Mouse (Mus musculus): ENCODE data around the gene Jarid2. TPM values are rescaled to one million over a fixed set of nuclear protein-coding genes. Genes with fewer than 3 reads are reported as not detected.

The Jarid2 gene
- total RNA-seq, 1 experiment, result 190 TPM

DNA sequence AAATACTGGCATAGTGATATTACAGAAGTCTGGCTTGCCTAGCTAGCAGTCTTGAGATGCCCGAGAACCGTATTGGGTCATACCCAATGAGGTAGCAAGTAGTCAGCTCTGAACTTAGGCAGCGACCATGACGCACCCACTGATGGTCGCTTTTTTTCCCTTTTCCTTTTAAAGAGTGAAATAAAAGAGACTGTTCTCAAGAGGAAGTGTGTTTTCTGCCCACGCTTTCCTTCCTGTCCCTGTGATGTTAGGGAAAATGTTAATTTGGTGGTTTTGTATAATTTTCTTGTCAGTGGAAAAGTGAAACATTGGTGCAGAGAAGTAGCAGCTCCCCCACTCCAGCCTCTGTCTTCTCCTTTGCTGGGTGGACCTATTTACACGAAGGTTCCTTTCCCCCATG is 70.8 kb downstream of the Jarid2 start:
- Histone ChIP-seq H3K9me3 (ENCODE audit: control insufficient read depth, insufficient read depth, low read depth, low read length) (no peaks in the 10 kb centered on the region), H3K36me3 (ENCODE audit: control insufficient read depth, insufficient read depth, low read length, poor library complexity, severe bottlenecking) (peaks cover 2% of the 10 kb centered on the region; the same call in 1 of the 2 replicates), H3K4me3 (ENCODE audit: insufficient read depth in 1 of 2, low read depth in 1 of 2, low read length in 2 of 2, poor library complexity in 1 of 2, severe bottlenecking in 1 of 2) (no peak overlapping the region; a peak in 1 of 4 replicates), H3K27ac (ENCODE audit: insufficient read depth, low read depth, low read length, poor library complexity, severe bottlenecking) (no peak overlapping the region), H3K9ac (ENCODE audit: insufficient read depth, low read depth, low read length, poor library complexity, severe bottlenecking) (no peak overlapping the region), H3K4me1 (ENCODE audit: control insufficient read depth in 2 of 2, insufficient read depth in 2 of 2, low read length in 2 of 2, poor library complexity in 1 of 2) (peaks cover under 1 to 4% of the 10 kb centered on the region in 2 experiments; a peak in 2 of 4 replicates)
- TF ChIP-seq HCFC1 (IDR thresholded peaks at IDR 0.05; ENCODE audit: borderline replicate concordance, insufficient read depth, low read length) (no peak), ZNF384 (IDR thresholded peaks at IDR 0.05; ENCODE audit: low read depth, low read length) (no peak), ZC3H11A (IDR thresholded peaks at IDR 0.05; ENCODE audit: borderline replicate concordance, low read depth, low read length) (no peak), MAFK (IDR thresholded peaks at IDR 0.05; ENCODE audit: insufficient read depth, low read depth, low read length) (no peak), CHD2 (IDR thresholded peaks at IDR 0.05; ENCODE audit: low read depth, low read length) (no peak)
- in situ Hi-C loops (cut with MboI; ENCODE audit: low sequenced_read_pairs in 2 of 2, unreplicated experiment in 2 of 2), result no loop called here
- no peak for DNase-seq (ENCODE audit: low read depth, low spot score)

DNA sequence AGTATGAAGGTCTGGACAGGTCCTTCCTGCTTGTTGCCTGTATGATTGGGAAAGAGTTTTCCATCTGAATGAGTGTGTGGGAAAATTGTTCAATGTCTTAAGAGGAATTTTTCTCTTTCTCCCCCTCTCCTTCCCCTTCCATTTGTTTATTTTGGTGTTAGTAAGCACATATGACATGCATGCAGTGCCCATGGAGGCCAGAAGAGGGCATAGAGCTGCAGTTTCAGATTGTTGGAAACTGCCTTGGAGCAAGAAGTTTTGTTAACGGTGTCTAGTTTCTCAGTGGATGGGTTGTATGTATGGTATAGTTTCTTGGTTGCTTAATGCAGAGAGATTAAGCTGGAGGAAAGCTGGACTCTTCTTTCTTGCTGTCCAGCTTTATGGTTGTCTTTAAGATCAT is 75.6 kb downstream of the Jarid2 start:
- no peak overlapping the region for H3K27ac ChIP-seq (ENCODE audit: insufficient read depth, low read depth, low read length, poor library complexity, severe bottlenecking)
- TF ChIP-seq ZNF384 (IDR thresholded peaks at IDR 0.05; ENCODE audit: low read depth, low read length) (no peak), CHD2 (IDR thresholded peaks at IDR 0.05; ENCODE audit: low read depth, low read length) (no peak), MAFK (IDR thresholded peaks at IDR 0.05; ENCODE audit: insufficient read depth, low read depth, low read length) (no peak), ZC3H11A (IDR thresholded peaks at IDR 0.05; ENCODE audit: borderline replicate concordance, low read depth, low read length) (no peak), HCFC1 (IDR thresholded peaks at IDR 0.05; ENCODE audit: borderline replicate concordance, insufficient read depth, low read length) (no peak)
- DNase-seq (ENCODE audit: low read depth, low spot score), result peak; percentile 26
- in situ Hi-C loops (cut with MboI; ENCODE audit: low sequenced_read_pairs in 2 of 2, unreplicated experiment in 2 of 2), result no loop called here
- peaks cover 3 to 9% of the 10 kb centered on the region in 2 experiments; a peak in 3 of 4 replicates for H3K4me1 ChIP-seq (ENCODE audit: control insufficient read depth in 2 of 2, insufficient read depth in 2 of 2, low read length in 2 of 2, poor library complexity in 1 of 2)
- H3K9ac ChIP-seq (ENCODE audit: insufficient read depth, low read depth, low read length, poor library complexity, severe bottlenecking), result no peak overlapping the region
- no peaks in the 10 kb centered on the region for H3K9me3 ChIP-seq (ENCODE audit: control insufficient read depth, insufficient read depth, low read depth, low read length)
- H3K4me3 ChIP-seq (ENCODE audit: insufficient read depth in 1 of 2, low read depth in 1 of 2, low read length in 2 of 2, poor library complexity in 1 of 2, severe bottlenecking in 1 of 2), result no peak overlapping the region
- H3K36me3 ChIP-seq (ENCODE audit: control insufficient read depth, insufficient read depth, low read length, poor library complexity, severe bottlenecking), result peaks cover 4% of the 10 kb centered on the region; the same call in 1 of the 2 replicates

DNA sequence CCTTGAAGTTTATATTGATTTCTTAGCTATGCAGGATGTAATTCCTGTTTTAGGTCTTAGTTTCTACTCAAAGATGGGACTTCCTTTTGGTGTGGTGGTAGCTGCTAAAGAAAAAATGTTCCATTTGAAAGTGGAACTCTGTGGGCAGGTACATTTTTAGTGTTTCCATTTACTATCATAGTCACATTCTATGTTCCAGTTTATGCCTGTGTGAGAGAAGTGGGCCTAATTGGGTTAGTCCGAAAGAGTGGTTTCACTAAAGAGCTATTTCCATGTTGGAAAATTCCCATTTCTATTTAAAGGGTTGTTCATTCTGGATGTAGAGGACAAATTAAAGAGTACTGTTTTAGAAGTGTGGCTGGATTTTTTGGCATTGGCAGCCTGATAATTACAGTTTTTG is 79.0 kb downstream of the Jarid2 start:
- Histone ChIP-seq H3K4me3 (ENCODE audit: insufficient read depth in 1 of 2, low read depth in 1 of 2, low read length in 2 of 2, poor library complexity in 1 of 2, severe bottlenecking in 1 of 2) (no peak overlapping the region), H3K9me3 (ENCODE audit: control insufficient read depth, insufficient read depth, low read depth, low read length) (no peaks in the 10 kb centered on the region), H3K36me3 (ENCODE audit: control insufficient read depth, insufficient read depth, low read length, poor library complexity, severe bottlenecking) (0 out of 2 replicates have a peak, but pooled peaks cover 4% of the 10 kb centered on the region), H3K4me1 (ENCODE audit: control insufficient read depth in 2 of 2, insufficient read depth in 2 of 2, low read length in 2 of 2, poor library complexity in 1 of 2) (peaks cover 10 to 11% of the 10 kb centered on the region in 2 experiments), H3K9ac (ENCODE audit: insufficient read depth, low read depth, low read length, poor library complexity, severe bottlenecking) (no peak overlapping the region), H3K27ac (ENCODE audit: insufficient read depth, low read depth, low read length, poor library complexity, severe bottlenecking) (no peak overlapping the region)
- in situ Hi-C loops (cut with MboI; ENCODE audit: low sequenced_read_pairs in 2 of 2, unreplicated experiment in 2 of 2), result no loop called here
- no peak for DNase-seq (ENCODE audit: low read depth, low spot score)
- no peak for TF ChIP-seq CHD2 (IDR thresholded peaks at IDR 0.05; ENCODE audit: low read depth, low read length)
- TF ChIP-seq ZNF384 (IDR thresholded peaks at IDR 0.05; ENCODE audit: low read depth, low read length), result no peak
- no peak for TF ChIP-seq MAFK (IDR thresholded peaks at IDR 0.05; ENCODE audit: insufficient read depth, low read depth, low read length)
- no peak for TF ChIP-seq HCFC1 (IDR thresholded peaks at IDR 0.05; ENCODE audit: borderline replicate concordance, insufficient read depth, low read length)
- no peak for TF ChIP-seq ZC3H11A (IDR thresholded peaks at IDR 0.05; ENCODE audit: borderline replicate concordance, low read depth, low read length)

DNA sequence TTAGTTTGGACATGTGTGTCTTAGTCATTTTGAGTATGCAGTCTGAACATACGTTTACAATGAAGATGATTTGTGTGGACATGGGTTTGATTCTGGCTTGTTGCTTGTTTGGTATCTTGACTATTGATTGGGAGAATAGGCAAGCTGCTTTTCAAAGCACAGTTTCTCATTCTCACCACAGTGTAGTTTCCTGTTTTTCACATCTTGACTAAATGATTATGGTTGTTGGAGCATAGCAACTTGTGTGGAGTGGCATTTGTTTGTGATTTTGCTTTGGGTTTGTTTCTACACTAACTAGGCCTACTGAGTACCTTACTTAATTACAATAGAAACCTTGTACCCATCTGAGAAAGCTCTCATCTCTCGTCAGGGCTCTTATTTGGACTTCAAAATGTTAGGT is 81.7 kb downstream of the Jarid2 start:
- no peak for DNase-seq (ENCODE audit: low read depth, low spot score)
- H3K36me3 ChIP-seq (ENCODE audit: control insufficient read depth, insufficient read depth, low read length, poor library complexity, severe bottlenecking), result peaks cover 2% of the 10 kb centered on the region; the same call in 1 of the 2 replicates
- in situ Hi-C loops (cut with MboI; ENCODE audit: low sequenced_read_pairs in 2 of 2, unreplicated experiment in 2 of 2), result no loop called here
- no peak overlapping the region for H3K4me3 ChIP-seq (ENCODE audit: insufficient read depth in 1 of 2, low read depth in 1 of 2, low read length in 2 of 2, poor library complexity in 1 of 2, severe bottlenecking in 1 of 2)
- peaks cover 13 to 16% of the 10 kb centered on the region in 2 experiments; a peak in 3 of 4 replicates for H3K4me1 ChIP-seq (ENCODE audit: control insufficient read depth in 2 of 2, insufficient read depth in 2 of 2, low read length in 2 of 2, poor library complexity in 1 of 2)
- H3K9ac ChIP-seq (ENCODE audit: insufficient read depth, low read depth, low read length, poor library complexity, severe bottlenecking), result no peak overlapping the region
- TF ChIP-seq MAFK (IDR thresholded peaks at IDR 0.05; ENCODE audit: insufficient read depth, low read depth, low read length) (no peak), ZNF384 (IDR thresholded peaks at IDR 0.05; ENCODE audit: low read depth, low read length) (no peak), ZC3H11A (IDR thresholded peaks at IDR 0.05; ENCODE audit: borderline replicate concordance, low read depth, low read length) (no peak), HCFC1 (IDR thresholded peaks at IDR 0.05; ENCODE audit: borderline replicate concordance, insufficient read depth, low read length) (no peak), CHD2 (IDR thresholded peaks at IDR 0.05; ENCODE audit: low read depth, low read length) (no peak)
- H3K27ac ChIP-seq (ENCODE audit: insufficient read depth, low read depth, low read length, poor library complexity, severe bottlenecking), result no peak overlapping the region
- no peaks in the 10 kb centered on the region for H3K9me3 ChIP-seq (ENCODE audit: control insufficient read depth, insufficient read depth, low read depth, low read length)

All from ES-E14 (cell line).